Mouse (Mus musculus) ovary, adult 2 months (tissue): ENCODE data around the gene Ttc25. TPM values are rescaled to one million over a fixed set of nuclear protein-coding genes. Genes with fewer than 3 reads are reported as not detected.

ENCODE experiments used
- polyA plus RNA-seq: library from polyadenylated mRNA; depleted of rRNA; stranded (reverse); fragments of >200 nt; gene quantifications from 2 replicates; pipeline ENCODE4 v1.2.3, GENCODE M21; 2012; rRNA removed

Gene Ttc25
- polyA plus RNA-seq = 1.5 and 1.9 TPM in 2 replicates

DNA sequence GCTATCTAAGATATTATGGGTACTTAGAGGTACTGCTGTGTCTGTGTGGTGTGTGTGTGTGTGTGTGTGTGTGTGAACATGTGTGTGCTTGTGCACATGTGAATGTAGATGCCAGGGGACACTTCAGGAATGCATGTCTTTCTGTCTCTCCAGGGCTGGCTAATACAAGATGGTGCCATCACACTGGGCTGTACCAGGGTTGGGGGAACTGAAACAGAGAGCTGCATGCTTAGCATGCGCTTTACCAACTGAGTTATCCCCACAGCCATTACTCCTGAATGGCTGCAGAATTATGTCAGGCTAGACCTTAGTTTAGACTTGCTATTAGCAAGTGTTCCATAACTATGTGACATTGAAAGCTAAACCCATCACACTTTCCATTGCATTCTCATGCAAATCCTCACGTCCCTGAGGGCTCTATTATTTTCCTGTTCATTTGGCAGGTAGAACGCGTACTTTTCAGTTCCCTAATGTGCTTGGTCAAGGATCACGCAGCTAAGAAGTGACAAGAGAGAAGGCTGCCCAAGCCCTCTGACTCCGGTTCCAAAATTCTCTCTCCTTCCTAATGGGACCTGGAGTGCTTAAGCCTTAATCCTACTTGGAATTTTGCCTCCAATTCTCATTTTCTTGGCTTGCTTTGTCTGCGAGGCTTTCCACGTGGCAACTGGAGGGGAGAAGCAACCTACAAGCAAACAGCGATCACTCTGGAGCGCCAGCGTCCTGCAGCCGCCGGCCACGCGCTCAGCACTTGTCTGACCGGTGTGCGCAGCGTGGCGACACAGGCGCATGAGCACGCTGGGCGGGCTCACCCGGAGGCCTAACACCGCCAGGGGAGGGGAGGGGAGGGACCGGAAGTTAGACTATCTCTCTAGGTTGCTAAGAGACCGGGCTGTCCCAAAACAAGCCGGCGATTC is at the start of gene Ttc25:
Ttc25 (plus strand) TSS at position 776 of the 914 bp plus-strand sequence.

DNA sequence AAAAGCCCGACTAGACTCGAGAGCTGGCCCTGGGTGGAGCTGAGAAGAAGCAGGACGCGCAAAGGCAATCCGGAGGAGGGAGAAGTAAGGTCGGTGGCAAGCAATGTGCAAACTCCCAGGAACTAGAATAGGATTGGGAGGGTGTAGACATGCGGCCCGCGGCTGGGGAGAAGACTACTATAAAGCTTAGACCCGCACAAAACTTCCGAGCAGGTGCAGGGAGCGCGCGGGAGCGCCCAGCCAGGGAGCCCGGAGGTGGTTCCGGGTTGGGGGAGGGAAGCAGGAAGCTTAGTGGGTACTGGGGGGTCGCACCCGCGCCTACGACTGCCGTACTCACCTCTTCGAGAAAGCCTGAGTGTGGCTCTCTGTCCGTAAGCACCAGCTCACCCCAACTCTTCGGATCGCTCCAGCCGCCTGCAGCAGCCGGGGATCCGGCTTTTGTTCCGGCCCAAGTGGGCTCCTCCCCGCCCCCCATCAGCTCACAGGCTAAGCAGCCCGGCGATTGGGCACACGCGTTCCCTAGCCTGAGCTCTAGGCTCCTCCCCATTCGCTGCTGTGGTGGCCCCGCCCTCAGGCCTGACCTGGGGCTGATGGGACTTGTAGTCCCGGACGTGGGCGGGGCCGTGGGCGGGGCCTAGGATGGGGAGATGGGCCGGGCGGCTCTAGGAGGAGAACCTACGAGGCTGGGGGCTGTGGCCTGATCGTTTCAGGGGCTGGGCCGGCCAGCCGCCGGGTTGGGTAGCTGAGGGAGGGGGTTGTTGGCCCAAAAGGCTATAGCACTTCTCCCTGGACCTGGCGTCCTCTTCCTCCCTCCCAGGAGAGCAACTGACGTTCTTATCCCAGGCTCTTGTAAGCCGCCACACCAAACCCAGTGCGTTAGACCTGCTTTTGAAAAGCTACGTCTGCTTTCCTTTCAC is 17.7 kb upstream of the Ttc25 start, which contains the start of gene Acly:
Acly (minus strand) TSS at position 543 of the 917 bp plus-strand sequence.

GRCm38 (mm10) chr11:100574708-100575483 is 29.5 kb downstream of the Ttc25 start, which contains the start of gene Cnp:
Cnp (plus strand) TSS chr11:100574904.

DNA sequence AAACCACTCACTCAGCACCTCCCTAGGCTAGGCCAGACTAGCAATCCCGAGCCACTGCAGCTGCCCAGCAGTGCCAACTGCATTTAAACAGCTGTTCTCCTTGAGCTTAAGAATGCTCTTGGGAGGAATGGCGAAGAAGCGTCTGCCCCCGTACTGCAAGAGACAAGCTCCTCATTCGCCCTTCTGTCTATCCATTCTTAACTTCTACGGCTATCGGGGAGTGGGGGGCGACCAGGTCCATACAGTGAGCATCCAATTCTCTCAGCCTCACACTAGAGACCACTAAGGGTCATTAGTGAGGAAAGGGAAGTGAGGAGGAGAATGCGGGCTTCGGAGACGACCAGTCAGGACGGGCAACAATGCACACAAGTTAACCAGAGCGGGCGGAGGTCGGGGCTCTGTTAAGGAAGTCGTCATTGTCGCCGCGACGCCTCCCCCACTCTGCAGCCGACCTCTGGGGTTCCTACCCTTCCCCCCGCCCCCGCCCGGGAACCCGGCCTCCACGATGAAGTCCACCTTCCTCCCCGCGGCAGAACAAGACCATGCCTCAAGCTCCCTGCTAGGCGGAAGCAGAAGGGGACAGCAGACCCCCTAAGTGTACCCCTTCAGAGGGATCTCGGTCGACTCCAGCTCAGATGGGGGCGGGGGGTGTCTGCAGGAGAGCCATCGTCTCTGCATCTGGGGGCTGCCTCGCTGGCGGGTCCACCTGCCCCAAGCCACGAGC is 73.5 kb downstream of the Ttc25 start, which contains the start of gene Nkiras2:
Nkiras2 (plus strand) TSS at position 484 of the 724 bp plus-strand sequence.

DNA sequence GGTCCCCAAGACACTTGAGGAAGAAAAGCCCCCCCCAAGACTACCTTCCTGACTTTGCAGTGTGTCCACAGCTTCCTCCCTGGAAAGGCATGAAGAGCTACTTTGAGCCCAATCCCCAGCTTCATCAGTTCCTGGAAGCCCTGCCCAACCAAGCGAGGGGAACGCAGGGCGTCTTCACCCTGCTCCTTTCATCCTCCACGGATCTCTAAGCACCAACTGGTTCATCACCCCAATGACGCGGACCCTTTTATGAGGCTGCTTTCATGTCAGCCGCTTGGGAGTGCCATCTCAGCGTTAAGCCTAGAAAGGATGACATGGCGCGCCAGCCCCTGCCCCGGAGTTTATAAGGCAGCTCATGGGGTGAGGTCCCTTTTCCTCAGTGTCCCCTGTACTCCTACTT is 74.6 kb downstream of the Ttc25 start, which contains the start of gene Dnajc7:
Dnajc7 (minus strand) TSS at position 187 of the 400 bp plus-strand sequence.

Other genes starting within 250 kb of the Ttc25 start
- gene Eif1, start 225.7 kb upstream of the Ttc25 start, polyA plus RNA-seq = 84.8 and 87.3 TPM in 2 replicates
- gene Gast, start 211.2 kb upstream of the Ttc25 start, polyA plus RNA-seq = not detected in 2 replicates
- gene Hap1, start 189.5 kb upstream of the Ttc25 start, polyA plus RNA-seq = 8.1 and 8.9 TPM in 2 replicates
- 228 and 323 TPM in 2 replicates for gene Jup, start 147.8 kb upstream of the Ttc25 start, polyA plus RNA-seq
- 234 and 294 TPM in 2 replicates for gene P3h4, start 130.8 kb upstream of the Ttc25 start, polyA plus RNA-seq
- 206 and 218 TPM in 2 replicates for gene Fkbp10, start 129.9 kb upstream of the Ttc25 start, polyA plus RNA-seq
- gene Nt5c3b, start 103.8 kb upstream of the Ttc25 start, polyA plus RNA-seq = 67.6 and 90.0 TPM in 2 replicates
- 0.35 and 0.58 TPM in 2 replicates for gene Klhl10, start 103.7 kb upstream of the Ttc25 start, polyA plus RNA-seq
- gene Klhl11, start 72.9 kb upstream of the Ttc25 start, polyA plus RNA-seq = 14.7 and 15.4 TPM in 2 replicates
- gene Acly, start 17.6 kb upstream of the Ttc25 start, polyA plus RNA-seq = 175 and 200 TPM in 2 replicates
- 39.0 and 41.4 TPM in 2 replicates for gene Cnp, start 29.3 kb downstream of the Ttc25 start, polyA plus RNA-seq
- gene Nkiras2, start 73.6 kb downstream of the Ttc25 start, polyA plus RNA-seq = 78.9 and 85.1 TPM in 2 replicates
- 17.3 and 32.6 TPM in 2 replicates for gene Dnajc7, start 74.6 kb downstream of the Ttc25 start, polyA plus RNA-seq
- gene Zfp385c, start 146.8 kb downstream of the Ttc25 start, polyA plus RNA-seq = 1.3 and 1.5 TPM in 2 replicates
- gene Dhx58, start 158.7 kb downstream of the Ttc25 start, polyA plus RNA-seq = 9.3 and 10.9 TPM in 2 replicates
- gene Kat2a, start 166.9 kb downstream of the Ttc25 start, polyA plus RNA-seq = 71.0 and 77.2 TPM in 2 replicates
- 0.25 TPM in 1 of 2 replicates, not detected in the other for gene Hspb9, start 168.2 kb downstream of the Ttc25 start, polyA plus RNA-seq
- gene Rab5c, start 192.6 kb downstream of the Ttc25 start, polyA plus RNA-seq = 254 and 258 TPM in 2 replicates
- 0.28 and 0.75 TPM in 2 replicates for gene Kcnh4, start 214.3 kb downstream of the Ttc25 start, polyA plus RNA-seq
- gene Hcrt, start 217.3 kb downstream of the Ttc25 start, polyA plus RNA-seq = 0.34 TPM in 1 of 2 replicates, not detected in the other
- gene Ghdc, start 225.3 kb downstream of the Ttc25 start, polyA plus RNA-seq = 15.8 and 19.6 TPM in 2 replicates